Mouse (Mus musculus) limb, embryonic 10.5 days (tissue): ENCODE measurements around the gene Gm17268. TPM values are rescaled to one million over a fixed set of nuclear protein-coding genes. Genes with fewer than 3 reads are reported as not detected.

ENCODE experiments used
- DNase-seq: peaks from one replicate; pipeline ENCODE4 v3.0.0-alpha.2; 2017; ENCODE audit warnings: low spot score
- H3K27ac ChIP-seq: fragments of 300-500 bp; sonication (generic); 2 replicates; pipeline ENCODE4 v1.5.1; 2016; ENCODE audit warnings: mild to moderate bottlenecking
- H3K27me3 ChIP-seq: fragments of 300-500 bp; sonication (generic); 2 replicates; pipeline ENCODE4 v1.6.1; 2016; ENCODE audit warnings: low read depth, mild to moderate bottlenecking; ENCODE audit not compliant: poor library complexity, severe bottlenecking
- H3K36me3 ChIP-seq: fragments of 300-500 bp; sonication (generic); 2 replicates; pipeline ENCODE4 v1.6.1; 2016; ENCODE audit warnings: mild to moderate bottlenecking, moderate library complexity
- H3K4me1 ChIP-seq: fragments of 300-500 bp; sonication (generic); 2 replicates; pipeline ENCODE4 v1.6.1; 2016
- H3K4me3 ChIP-seq: fragments of 300-500 bp; sonication (generic); 2 replicates; pipeline ENCODE4 v1.5.1; 2016; ENCODE audit warnings: mild to moderate bottlenecking, moderate library complexity
- H3K9me3 ChIP-seq: fragments of 300-500 bp; sonication (generic); replicated peaks from 2 replicates; pipeline ENCODE4 v1.6.1; 2016; ENCODE audit warnings: mild to moderate bottlenecking
- WGBS: fragments of 180-500 bp; shearing (Covaris S2); methylation state at CpG from one replicate; pipeline ENCODE4 v1.1.7; 2016; 5-methylcytosine and 5-hydroxymethylcytosine counted together
- polyA plus RNA-seq: library from polyadenylated mRNA; unstranded; fragments of >200 nt; fragmentation: Nextera tagmentation; extraction: Ambion mirVana; gene quantifications from 2 replicates; pipeline ENCODE4 v1.2.1, GENCODE M21; 2016

The Gm17268 gene
- polyA plus RNA-seq, 1 experiment from 2014 or later, result not detected

DNA sequence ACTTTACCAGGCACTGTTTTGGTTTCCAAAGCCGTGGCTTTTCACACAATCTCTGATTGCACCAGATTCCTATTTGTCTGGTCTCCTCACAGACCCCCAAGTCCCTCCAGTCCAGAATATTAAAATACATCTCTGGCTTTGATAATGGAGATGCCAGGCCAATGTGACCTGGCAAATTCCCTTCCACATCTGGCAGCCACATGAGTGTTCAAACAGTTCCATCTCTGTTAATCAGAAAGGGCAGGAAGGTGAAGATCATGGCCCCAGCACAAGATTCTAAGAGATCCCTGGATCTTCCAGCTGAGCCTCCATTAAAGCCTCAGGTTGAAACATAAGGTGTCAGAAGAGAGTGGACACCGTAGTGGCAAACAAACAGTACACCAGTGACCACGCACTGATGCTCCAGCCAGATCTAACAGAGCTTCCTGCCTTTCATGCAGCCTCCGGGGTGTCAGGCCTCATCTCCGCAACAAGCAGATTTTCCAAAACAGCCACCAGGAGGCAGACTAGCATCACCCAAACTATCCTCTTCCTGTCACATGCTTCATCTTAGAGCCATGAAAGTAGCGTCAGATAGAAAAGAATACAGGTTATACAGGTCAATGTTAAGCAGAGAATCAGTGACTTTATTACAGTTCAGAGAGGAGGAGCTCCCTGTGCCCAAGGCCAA is 9.5 kb upstream of the Gm17268 start:
- H3K36me3 ChIP-seq, result no peaks in the 10 kb centered on the region
- H3K27ac ChIP-seq, result no peak overlapping the region
- WGBS, result 23% methylated on average over 6 of the region's 6 CpGs
- no peaks in the 10 kb centered on the region for H3K27me3 ChIP-seq
- peak; percentile 73 for DNase-seq
- no peak overlapping the region for H3K4me3 ChIP-seq
- no peaks in the 10 kb centered on the region for H3K9me3 ChIP-seq
- peaks cover 6% of the 10 kb centered on the region for H3K4me1 ChIP-seq

DNA sequence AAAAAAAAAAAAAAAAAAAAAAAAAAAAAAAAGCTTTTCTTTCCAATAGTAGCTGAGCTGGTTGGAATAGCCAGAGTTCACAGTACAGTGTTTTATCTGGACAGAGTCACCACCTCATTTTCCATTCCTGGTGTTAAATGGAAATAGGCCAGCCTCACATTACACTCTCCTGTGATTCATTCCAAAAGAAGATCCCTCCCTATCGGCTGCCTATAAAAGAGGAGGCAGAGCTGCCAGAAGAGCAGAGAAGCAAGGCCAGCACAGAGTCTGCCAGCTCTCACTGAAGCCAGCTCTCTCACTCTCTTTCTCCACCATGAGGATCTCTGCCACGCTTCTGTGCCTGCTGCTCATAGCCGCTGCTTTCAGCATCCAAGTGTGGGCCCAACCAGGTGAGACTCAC is 7.1 kb upstream of the Gm17268 start, which contains the start of gene Ccl7:
TSS of gene Ccl7 (plus strand) at position 242 of the 400 bp plus-strand sequence.
- peaks cover 6% of the 10 kb centered on the region for H3K4me1 ChIP-seq
- H3K9me3 ChIP-seq, result no peaks in the 10 kb centered on the region
- DNase-seq, result no peak
- no peak within 1 kb of the TSS for H3K27ac ChIP-seq
- no peaks in the 10 kb centered on the region for H3K36me3 ChIP-seq
- 84% methylated on average over 3 of the region's 3 CpGs for WGBS
- H3K4me3 ChIP-seq, result no peak within 1 kb of the TSS
- no peaks in the 10 kb centered on the region for H3K27me3 ChIP-seq

DNA sequence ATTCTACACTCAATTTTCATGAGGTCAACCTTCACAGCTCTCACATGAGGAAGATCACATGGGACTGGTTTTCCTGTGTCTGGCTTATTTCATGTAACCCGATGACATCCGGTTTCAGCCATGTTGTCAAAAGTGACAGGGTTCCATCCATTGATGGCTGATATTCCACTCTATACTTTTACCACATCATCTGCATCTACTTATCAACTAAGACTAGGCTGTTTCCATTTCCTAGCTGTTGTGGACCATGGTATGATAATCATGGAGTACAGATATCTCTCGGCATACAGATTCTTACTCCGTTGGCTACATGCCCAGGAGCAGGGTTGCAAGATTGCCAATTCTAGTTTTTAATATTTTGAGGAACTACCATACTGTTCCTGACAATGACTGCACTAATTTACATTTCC is 3.3 kb upstream of the Gm17268 start:
- Histone ChIP-seq H3K36me3 (no peaks in the 10 kb centered on the region), H3K9me3 (no peaks in the 10 kb centered on the region), H3K27ac (no peak overlapping the region), H3K4me1 (no peaks in the 10 kb centered on the region), H3K4me3 (no peak overlapping the region), H3K27me3 (no peaks in the 10 kb centered on the region)
- DNase-seq, result no peak
- 96% methylated on average over 4 of the region's 4 CpGs for WGBS

DNA sequence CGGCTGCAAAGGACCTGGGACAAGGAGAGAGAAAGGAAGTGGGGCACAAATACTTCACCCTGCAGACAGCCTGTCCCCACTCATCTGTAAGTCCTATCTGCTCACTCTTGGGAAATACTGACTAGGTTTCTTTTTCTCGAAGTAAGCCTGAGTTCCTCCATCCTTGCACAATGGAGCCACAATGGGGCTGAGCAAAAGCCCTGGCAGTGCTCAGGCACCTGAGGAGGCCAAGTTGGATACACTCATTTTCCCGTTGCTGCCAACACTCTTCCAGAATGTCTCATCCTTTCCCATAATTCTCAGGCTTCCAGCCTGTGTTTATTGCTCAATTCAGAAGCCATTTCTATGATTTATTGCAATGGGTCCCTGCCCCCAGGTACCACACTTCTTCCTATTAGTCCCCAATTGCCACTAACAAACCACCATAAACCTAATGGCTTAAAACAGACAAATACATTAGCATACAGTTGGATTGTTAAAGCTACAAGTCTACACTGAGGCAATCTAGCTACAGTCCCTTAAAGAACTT is 834 bp upstream of the Gm17268 start:
- Histone ChIP-seq H3K36me3 (no peaks in the 10 kb centered on the region), H3K27me3 (no peaks in the 10 kb centered on the region), H3K4me3 (no peak overlapping the region), H3K9me3 (no peaks in the 10 kb centered on the region), H3K4me1 (0 out of 2 replicates have a peak, but pooled peaks cover 3% of the 10 kb centered on the region), H3K27ac (no peak overlapping the region)
- DNase-seq, result no peak
- 57% methylated on average over 3 of the region's 3 CpGs for WGBS

DNA sequence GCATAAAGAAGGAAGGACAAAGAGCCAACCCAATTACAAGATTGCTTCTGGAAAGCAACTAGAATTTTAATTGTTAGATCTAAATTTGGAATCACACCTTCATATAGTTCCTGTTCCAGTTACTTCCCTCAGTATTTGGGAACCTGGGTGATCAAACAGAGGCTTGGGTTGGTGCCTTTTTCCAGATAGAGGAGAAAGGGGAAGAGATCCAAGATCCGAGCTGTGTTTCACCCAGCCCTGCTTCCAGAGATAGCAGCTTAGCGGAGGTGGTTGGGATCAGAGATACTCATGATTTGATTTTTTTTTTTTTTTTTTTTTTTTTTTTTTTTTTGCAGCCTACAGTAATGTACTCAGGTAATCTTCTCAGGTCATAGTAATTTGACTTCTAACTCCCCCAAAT is 2.5 kb downstream of the Gm17268 start:
- 93% methylated on average over 2 of the region's 2 CpGs for WGBS
- no peaks in the 10 kb centered on the region for H3K36me3 ChIP-seq
- no peaks in the 10 kb centered on the region for H3K9me3 ChIP-seq
- no peaks in the 10 kb centered on the region for H3K27me3 ChIP-seq
- H3K4me3 ChIP-seq, result no peak overlapping the region
- 0 out of 2 replicates have a peak, but pooled peaks cover 3% of the 10 kb centered on the region for H3K4me1 ChIP-seq
- H3K27ac ChIP-seq, result no peak overlapping the region
- no peak for DNase-seq

DNA sequence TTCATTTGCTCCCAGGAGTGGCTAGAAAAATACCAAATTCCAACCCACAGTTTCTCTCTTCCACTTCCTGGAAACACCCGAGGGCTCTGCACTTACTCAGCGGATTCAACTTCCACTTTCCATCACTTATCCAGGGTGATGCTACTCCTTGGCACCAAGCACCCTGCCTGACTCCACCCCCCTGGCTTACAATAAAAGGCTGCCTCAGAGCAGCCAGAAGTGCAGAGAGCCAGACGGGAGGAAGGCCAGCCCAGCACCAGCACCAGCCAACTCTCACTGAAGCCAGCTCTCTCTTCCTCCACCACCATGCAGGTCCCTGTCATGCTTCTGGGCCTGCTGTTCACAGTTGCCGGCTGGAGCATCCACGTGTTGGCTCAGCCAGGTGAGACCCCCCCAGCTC is 3.0 kb downstream of the Gm17268 start, which contains the start of gene Ccl2:
TSS of gene Ccl2 (plus strand) at position 216 of the 400 bp plus-strand sequence.
- Histone ChIP-seq H3K9me3 (no peaks in the 10 kb centered on the region), H3K27me3 (no peaks in the 10 kb centered on the region), H3K27ac (no peak within 1 kb of the TSS), H3K4me1 (0 out of 2 replicates have a peak, but pooled peaks cover 3% of the 10 kb centered on the region), H3K4me3 (no peak within 1 kb of the TSS), H3K36me3 (no peaks in the 10 kb centered on the region)
- DNase-seq, result no peak
- 49% methylated on average over 5 of the region's 5 CpGs for WGBS

DNA sequence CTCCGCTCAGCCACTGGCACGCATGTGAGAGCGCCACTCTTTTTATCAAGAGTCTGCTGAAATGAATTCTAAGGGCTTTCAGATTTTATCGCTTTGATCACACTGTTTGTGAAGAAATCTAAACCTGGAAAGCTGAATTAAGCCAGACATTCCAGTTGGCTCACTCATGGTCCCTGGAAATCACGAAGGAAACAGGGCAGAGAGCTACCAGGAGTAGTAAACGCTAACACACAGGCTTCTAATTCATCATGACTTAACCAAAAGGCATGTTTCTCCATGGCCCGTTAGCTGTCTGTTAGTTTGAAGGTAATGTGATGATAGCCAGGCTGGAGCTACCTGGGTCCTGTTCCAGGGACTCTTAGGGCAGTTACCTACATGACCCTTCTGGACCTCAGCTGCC is 3.9 kb downstream of the Gm17268 start:
- H3K36me3 ChIP-seq, result no peaks in the 10 kb centered on the region
- H3K4me3 ChIP-seq, result no peak overlapping the region
- H3K27ac ChIP-seq, result no peak overlapping the region
- 89% methylated on average over 7 of the region's 7 CpGs for WGBS
- H3K4me1 ChIP-seq, result 0 out of 2 replicates have a peak, but pooled peaks cover 3% of the 10 kb centered on the region
- DNase-seq, result no peak
- H3K9me3 ChIP-seq, result no peaks in the 10 kb centered on the region
- H3K27me3 ChIP-seq, result no peaks in the 10 kb centered on the region

DNA sequence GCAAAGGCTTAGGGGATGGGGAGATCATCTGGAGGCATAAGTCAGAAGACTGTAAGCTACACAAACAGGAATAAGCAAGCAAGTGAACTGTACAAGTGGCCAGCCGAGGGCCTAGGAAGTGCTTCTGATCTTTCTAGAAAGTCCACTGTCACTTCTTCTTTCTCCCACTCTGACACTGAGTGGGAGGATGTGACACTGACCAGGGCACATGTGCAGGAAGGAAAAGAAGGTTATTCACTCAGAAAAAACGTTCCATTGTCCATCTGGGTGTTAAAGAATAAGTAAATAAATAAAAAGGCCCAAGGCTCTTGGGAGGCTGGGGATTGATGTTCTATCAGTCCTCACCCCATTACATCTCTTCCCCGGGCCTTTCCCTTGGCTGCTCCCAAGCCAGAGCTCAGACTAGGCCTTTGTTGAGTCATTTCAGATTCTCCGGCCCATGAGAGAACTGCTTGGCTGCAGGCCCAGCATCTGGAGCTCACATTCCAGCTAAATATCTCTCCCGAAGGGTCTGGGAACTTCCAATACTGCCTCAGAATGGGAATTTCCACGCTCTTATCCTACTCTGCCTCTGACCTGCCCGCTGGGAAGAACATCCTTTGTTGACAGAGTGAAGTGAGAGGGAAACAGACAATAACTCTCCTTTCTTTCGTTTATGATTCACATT is 5.6 kb downstream of the Gm17268 start:
- Histone ChIP-seq H3K4me3 (no peak overlapping the region), H3K36me3 (no peaks in the 10 kb centered on the region), H3K27me3 (no peaks in the 10 kb centered on the region), H3K4me1 (0 out of 2 replicates have a peak, but pooled peaks cover 3% of the 10 kb centered on the region), H3K27ac (no peak overlapping the region), H3K9me3 (no peaks in the 10 kb centered on the region)
- no peak for DNase-seq
- 75% methylated on average over 8 of the region's 8 CpGs for whole genome bisulfite sequencing

DNA sequence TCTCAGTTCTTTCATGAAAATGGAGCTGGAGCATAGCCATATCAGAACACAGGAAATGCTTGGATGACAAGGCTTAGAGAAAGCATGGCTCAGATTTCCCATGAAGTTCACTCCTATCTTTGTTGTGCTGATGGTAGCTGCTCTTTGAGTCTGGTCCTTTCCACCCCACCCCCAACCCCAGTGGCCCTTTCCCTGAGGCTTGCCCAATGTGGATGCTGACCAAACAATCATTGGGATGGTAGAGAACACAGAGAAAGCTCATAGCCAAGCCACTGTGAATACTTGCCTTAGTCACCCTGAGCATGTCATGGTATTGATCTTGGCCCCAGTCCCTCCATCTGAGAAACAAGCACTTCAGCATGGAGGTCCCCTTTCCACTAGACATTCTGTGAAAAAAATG is 6.2 kb downstream of the Gm17268 start:
- H3K27me3 ChIP-seq, result no peaks in the 10 kb centered on the region
- H3K4me3 ChIP-seq, result no peak overlapping the region
- H3K36me3 ChIP-seq, result no peaks in the 10 kb centered on the region
- H3K27ac ChIP-seq, result no peak overlapping the region
- H3K9me3 ChIP-seq, result no peaks in the 10 kb centered on the region
- no peak for DNase-seq
- 0 out of 2 replicates have a peak, but pooled peaks cover 3% of the 10 kb centered on the region for H3K4me1 ChIP-seq

DNA sequence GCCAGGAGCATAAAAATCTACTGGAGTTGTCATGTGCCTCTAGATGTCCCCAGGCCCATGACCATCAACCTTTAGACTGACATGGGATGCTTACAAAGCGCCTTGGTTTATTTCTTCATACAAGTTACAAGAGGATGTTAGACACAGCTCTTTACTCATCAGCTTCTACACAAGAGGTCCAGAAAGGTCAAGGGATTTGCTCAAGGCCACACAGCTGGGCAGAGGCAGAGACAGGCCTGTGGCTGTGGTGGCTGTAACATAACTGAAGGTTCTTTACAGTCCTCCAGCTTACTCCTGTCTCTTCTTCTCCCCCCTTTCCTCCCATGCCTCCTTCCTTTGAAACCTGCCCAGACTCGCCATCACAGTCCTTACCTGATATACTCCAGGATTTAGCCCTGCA is 8.2 kb downstream of the Gm17268 start:
- Histone ChIP-seq H3K27ac (no peak overlapping the region), H3K27me3 (no peaks in the 10 kb centered on the region), H3K4me3 (no peak overlapping the region), H3K36me3 (no peaks in the 10 kb centered on the region), H3K4me1 (no peaks in the 10 kb centered on the region), H3K9me3 (no peaks in the 10 kb centered on the region)
- WGBS, result 83% methylated on average over 2 of the region's 2 CpGs
- no peak for DNase-seq

DNA sequence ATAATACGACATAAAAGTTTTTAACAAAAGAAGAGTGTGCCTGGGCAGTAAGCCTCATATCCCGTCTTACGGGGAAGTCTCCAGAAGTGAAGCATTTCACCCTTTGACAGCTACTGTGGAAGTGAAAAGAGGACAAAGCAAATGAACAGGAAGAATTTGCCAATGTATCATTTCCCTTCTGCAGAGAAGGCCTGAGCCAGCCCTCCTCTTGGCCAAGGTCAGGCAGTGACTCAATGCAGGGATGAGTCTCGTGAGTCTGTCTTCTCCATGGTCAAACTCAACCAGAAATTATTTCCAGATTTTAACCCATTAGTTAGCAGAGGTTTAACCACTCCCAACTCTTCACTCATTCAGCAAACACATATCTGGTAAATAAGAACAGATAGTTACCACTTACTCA is 14.6 kb downstream of the Gm17268 start:
- no peak for DNase-seq
- H3K27ac ChIP-seq, result no peak overlapping the region
- H3K9me3 ChIP-seq, result no peaks in the 10 kb centered on the region
- no peaks in the 10 kb centered on the region for H3K36me3 ChIP-seq
- WGBS, result 85% methylated on average over 4 of the region's 4 CpGs
- H3K4me1 ChIP-seq, result no peaks in the 10 kb centered on the region
- H3K4me3 ChIP-seq, result no peak overlapping the region
- no peaks in the 10 kb centered on the region for H3K27me3 ChIP-seq

DNA sequence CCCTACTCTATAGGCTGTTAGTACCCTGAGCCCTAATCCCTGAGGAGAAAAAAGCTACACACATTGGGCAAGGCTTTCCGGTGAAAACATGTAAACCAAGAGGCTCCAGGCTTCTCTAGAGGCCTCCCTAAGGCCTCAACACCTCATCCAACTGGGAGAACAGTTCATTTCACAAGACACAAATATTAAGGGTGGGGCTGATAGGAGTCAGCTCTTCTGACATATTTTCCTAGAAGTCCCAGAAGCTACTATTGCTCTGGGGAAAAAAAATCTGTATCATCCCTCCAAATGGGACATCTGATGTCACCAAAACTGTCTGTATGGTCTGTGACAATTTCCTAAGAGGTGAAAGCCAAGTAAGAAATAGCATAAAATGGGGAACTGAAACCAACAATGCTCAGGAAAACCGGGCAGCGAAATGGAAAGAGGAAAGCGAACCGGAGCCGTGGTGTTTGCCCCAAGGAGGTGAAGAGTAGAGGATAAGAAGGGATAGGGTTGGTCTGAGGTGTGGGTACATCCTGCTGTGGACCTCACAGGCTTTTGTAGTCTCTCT is 15.8 kb downstream of the Gm17268 start:
- H3K4me3 ChIP-seq, result no peak overlapping the region
- no peaks in the 10 kb centered on the region for H3K4me1 ChIP-seq
- H3K27me3 ChIP-seq, result no peaks in the 10 kb centered on the region
- 91% methylated on average over 6 of the region's 6 CpGs for WGBS
- no peaks in the 10 kb centered on the region for H3K9me3 ChIP-seq
- no peaks in the 10 kb centered on the region for H3K36me3 ChIP-seq
- H3K27ac ChIP-seq, result no peak overlapping the region
- DNase-seq, result no peak

DNA sequence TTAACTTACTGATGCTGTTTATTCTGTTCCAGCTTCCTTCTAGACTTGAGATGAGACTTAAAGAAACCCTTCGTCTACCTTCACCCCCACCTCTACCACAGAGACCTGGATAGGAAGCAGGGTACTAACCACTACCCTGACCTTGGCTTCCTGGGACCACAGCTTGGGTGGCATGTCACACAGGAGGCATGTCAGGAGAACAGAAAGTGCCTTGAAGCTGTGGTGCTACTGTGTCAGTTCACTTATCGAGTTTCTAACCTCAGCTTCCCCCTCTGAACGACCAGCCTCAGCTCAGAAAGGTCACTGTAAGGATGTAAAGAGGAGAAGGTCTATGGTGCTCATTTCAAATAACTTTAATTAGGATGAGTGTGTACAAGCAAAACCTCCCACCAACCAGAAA is 17.0 kb downstream of the Gm17268 start:
- WGBS, result 75% methylated on average over 3 of the region's 3 CpGs

More for the DNA sequence above, 17.0 kb downstream of the Gm17268 start:
- H3K36me3 ChIP-seq, result no peaks in the 10 kb centered on the region
- H3K9me3 ChIP-seq, result no peaks in the 10 kb centered on the region
- no peaks in the 10 kb centered on the region for H3K27me3 ChIP-seq
- no peak overlapping the region for H3K4me3 ChIP-seq
- H3K27ac ChIP-seq, result no peak overlapping the region
- no peak for DNase-seq
- no peaks in the 10 kb centered on the region for H3K4me1 ChIP-seq
